Mouse (Mus musculus) liver, embryonic 18 days (tissue): ENCODE measurements around the gene Hmcn2. TPM values are rescaled to one million over a fixed set of nuclear protein-coding genes. Genes with fewer than 3 reads are reported as not detected.

Source experiments
- polyA plus RNA-seq: library from polyadenylated mRNA; depleted of rRNA; stranded (reverse); fragments of >200 nt; gene quantifications from 2 replicates; pipeline ENCODE4 v1.2.3, GENCODE M21; 2012; rRNA removed

Gene Hmcn2
- polyA plus RNA-seq: 1.1 and 1.7 TPM in 2 replicates

GRCm38 (mm10) chr2:31314007-31314465 lies at the start of gene Hmcn2:
Gene Hmcn2 (plus strand): TSS chr2:31314415.

GRCm38 (mm10) chr2:31469931-31470682 lies 155.9 kb downstream of the Hmcn2 start, which contains the start of gene Ass1:
Gene Ass1 (plus strand): TSS chr2:31470207.

Other genes starting within 250 kb of the Hmcn2 start
- 7.2 and 8.0 TPM in 2 replicates for gene Fnbp1, start 172.4 kb upstream of the Hmcn2 start, polyA plus RNA-seq
- 6.3 and 6.5 TPM in 2 replicates for gene Gpr107, start 162.1 kb upstream of the Hmcn2 start, polyA plus RNA-seq
- gene Ncs1, start 68.6 kb upstream of the Hmcn2 start, polyA plus RNA-seq: 0.42 and 0.50 TPM in 2 replicates
- gene Ass1, start 155.8 kb downstream of the Hmcn2 start, polyA plus RNA-seq: 535 and 579 TPM in 2 replicates